Mouse (Mus musculus) embryo, embryonic 11 days (tissue): ENCODE data around the gene Phldb2.

ENCODE experiments used
- DNase-seq: peaks from one replicate; pipeline ENCODE4 v3.0.0-alpha.2; 2015

The Phldb2 gene

DNA sequence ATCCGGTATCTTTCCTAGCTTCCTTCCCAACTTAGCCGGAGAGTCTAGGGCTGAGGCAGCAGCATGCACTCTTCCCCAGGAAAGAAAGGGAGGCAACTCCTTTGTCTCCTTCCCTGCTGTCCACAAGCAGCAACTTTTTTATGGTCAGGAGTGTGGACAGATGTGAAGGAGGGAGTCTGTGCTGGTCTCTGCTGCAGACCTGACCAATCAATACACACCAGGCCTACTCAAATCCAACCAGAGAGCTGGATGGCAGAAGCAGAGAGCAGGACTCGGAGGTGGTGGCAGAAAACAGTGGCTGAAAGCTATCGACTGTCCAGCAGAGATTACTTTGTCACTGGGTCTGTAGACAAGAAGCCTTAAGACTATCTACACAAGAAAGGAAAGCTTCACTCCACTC is at the start of gene Phldb2:
TSS of gene Phldb2 (minus strand) at position 205 of the 400 bp plus-strand sequence.
- DNase-seq = no peak

DNA sequence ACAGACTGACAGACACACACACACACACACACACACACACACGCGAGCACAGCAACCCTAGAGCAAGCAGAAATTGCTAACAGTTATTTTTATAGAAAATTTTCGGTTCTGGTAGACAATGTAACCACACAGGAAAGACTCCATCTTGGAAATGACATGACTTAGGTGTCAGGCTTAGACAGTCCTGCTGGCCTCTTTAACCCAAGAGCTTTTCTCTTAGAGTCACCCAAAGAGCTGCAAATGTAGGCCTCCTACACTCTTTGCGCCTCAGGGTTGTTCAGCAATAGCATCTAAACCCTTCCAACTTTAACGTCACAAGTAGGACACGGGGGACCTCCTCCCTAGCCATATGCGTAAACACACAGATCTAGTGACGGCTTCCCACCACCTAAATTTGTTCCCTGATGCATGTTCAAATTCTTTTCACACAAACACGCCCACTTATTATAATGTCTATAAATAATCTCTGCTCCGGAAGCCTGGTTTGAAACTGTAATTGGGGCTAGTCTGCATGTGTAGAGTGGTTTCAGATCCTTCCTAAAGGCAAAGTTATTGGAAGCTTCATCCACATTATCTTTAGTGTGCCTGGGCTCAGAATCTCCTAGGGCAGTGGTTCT is 48.3 kb upstream of the Phldb2 start:
- no peak for DNase-seq

- DNase-seq = no peak
Observed at GRCm38 (mm10) chr16:46000976-46001375, 47.6 kb upstream of the Phldb2 start.

- peak; percentile 39 for DNase-seq
Observed at GRCm38 (mm10) chr16:45999374-46000191, 46.2 kb upstream of the Phldb2 start.

DNA sequence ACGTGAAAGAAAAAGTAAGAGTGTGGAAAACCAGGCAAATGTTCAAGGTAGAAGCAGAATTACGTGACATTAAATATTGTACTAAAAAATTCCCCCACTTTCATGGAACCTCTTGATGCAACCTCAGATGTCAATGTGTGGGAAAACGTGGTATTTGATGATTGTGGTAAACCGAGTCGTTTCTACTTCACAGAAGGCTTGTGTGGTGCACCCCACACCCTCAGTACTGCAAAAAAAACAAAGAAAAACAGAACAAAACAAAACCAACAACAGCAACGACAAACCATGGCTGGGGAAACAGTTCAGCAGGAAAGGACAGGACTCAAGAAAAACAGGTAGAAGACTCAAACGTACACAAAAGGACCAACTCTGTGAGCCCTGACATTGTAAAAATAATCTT is 44.8 kb upstream of the Phldb2 start:
- DNase-seq = no peak

DNA sequence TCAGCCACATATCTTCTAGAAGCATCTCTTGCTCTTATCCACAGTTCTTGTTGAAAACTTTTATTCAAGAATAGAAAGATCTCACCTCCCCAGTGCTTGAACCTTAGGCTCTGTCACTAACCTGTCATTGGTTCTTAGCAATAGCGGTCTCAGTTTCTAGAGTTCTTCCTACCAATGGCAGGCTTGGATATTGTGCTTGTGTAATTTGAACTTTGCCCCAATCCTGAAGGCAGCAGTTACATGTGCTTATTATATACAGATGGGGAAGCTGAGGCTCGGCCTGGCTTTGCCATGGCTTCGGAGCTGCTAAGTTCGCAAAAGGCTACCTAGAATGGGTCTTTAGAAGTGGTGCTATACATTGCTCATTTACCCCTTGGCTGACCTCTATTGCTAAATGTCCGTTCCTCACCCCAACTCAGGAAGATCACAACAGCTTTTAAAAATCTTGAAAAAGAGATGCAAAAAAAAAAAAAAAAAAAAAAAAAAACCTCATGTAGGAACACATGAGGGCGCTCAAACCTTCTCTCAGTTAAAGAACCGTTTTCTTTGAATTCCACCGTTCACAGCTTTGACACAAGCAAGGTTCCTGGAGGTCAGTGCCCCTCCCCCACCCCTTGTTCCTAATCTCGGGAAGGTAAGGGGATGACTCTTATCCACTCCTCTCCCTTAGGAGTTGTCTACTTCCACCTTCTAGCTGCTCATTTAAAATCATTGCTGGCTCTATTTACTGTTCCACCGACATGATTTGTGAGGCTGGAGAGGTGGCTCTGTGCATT is 37.7 kb upstream of the Phldb2 start:
- peak; percentile 67 for DNase-seq

DNA sequence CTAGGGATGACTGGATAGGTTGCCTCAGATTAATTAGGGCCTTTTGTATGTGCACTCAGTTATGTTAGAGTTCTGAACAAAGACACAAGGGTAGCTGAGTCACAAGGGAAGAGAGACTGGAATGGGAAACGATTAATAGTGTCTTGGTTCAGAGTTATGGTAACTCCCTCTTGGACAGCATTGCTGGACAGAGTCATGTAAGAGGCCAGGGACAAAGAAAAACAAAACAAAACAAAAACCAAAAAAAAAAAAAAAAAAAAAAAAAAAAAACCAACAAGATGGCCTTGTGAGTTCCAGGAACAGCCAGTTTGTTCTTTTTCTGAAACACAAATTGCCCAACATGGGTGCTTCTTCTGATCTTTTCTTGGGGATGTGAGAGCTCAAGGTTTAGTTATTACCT is 32.8 kb upstream of the Phldb2 start:
- DNase-seq = no peak

DNA sequence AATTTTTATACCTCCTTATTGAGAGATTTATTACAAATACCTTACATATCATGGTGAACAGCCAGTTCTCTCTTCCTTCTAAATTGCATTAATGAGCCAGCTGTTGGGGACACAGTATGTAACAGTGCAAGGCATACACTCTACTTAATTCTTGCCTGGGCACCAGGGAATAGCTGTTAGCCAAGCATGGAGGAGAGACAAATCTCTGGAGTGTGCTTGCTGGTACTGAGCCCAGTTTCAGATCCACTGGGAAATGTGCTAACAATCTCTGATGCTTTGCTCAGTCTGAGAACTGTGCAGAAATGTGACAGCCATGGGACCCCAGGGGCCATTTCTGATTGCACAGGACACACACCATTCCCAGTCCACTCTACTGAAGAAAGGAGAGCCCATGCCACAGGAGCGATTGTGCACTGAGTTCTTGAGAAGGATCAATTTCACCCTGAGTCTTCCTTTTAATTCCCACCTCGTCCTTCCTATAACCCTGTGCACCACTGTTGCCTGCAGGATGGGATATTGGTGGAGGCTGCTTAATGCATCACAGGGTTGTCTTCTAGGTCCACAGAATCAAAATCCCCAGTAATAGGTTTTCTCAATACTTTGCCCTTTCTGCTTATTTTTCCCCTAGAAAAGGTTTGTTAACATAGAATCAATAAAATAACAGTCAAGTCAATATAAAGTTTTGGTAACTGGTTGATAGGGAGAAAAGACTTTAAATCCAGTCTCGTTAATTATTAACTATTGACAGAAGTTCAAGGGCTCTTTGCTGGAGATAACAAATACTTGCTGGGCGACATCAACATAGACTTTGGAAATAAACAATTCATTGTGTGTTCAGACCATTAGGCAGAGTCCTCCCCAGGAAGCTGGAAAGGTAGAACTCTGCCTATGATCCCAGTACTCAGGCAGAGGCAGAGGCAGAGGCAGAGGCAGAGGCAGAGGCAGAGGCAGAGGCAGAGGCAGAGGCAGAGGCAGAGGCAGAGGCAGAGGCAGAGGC is 31.5 kb upstream of the Phldb2 start:
- DNase-seq = no peak

DNA sequence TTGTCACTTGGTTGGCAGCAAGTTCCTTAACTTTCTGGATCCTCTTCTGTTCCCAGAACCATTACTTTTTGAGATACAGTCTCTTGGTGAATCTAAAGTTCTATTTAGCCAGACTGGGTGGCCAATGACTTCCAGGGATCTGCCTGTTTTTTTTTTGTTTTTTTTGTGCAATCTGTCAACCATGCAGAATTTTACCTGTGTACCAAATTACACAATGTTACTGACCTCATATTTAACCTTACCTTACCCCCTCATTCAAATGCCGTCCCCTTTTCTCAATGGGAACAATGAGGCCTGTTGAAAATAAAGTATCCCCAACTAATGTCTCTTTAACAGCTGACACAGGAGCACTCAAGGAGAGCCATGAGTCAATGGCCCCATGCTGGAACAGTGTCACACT is 22.9 kb upstream of the Phldb2 start:
- DNase-seq = no peak

- DNase-seq = no peak
Observed at GRCm38 (mm10) chr16:45973959-45974686, 20.7 kb upstream of the Phldb2 start.

DNA sequence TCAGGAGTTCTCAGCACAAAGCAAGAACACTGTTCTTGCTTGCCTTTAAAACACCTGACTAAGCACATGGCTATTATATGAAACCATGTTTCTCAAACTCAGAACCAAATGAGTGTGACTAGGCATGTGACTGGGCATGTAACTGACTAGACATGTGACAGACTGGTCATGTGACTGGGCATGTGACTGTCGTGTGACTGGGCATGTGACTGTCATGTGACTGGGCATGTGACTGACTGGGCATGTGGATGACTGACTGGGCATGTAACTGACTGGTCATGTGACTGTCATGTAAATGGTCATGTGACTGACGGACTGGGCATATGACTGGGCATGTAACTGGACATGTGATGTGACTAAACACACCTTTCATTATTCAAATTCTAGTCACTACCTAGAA is 16.8 kb upstream of the Phldb2 start:
- DNase-seq = no peak

GRCm38 (mm10) chr16:45968716-45969115 is 15.3 kb upstream of the Phldb2 start:
- DNase-seq = no peak

DNA sequence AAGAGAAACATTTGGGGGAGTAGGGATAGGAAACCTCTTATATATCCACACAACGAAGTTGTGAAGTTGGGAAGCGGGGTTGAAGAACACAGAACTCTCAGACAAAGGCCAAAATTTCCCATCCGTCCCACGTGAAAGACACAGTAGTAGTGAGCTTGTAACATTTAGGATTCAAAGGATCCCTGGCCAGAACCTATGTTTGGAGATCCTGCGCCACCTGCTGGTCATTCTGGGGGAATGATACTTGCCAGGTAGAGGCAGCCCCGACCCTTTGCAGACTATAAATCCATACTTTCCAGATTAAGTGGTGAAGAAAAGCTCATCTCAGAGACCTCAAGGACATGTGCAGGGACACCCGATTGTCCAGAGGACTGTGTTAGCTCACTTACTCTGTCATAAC is 14.1 kb upstream of the Phldb2 start:
- DNase-seq = peak; percentile 89

DNA sequence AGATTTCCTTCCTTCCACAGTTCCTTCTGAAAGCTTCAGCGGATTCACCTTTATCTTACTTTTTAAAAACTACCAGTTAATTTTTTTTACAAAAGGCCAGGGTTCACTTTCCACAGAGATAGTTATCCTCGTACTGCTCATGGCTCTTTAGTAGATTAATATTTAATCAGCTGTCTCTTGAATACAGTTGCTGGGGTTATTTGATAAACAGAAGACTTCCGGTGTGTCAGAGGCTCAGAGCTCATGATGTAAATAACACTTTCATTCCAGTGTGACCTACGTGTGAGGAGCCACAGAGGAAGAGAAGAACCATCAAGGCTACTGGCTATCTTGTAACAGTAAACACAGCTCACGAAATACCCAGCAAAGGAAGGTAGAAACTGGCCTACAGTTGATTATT is 13.2 kb upstream of the Phldb2 start:
- DNase-seq = no peak

DNA sequence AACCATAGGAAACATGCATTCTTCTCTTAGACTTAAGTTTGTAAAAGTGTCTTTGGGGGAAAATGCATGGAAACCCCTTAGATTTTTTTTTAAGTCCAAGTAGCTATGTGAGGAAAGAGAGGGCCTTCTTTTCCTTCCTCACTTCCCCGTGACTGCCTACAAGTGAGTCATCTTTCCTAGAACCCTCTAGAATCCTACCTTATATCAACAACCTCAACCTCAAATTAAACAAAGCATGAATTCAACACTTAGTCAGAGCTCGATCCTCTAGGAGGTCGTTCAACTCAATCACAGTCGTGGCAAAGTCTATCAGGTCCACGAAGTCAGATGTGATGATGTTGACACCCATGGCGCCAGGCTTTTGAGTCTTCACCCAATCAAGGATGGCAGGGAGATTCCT is 11.4 kb upstream of the Phldb2 start:
- DNase-seq = no peak

GRCm38 (mm10) chr16:45963837-45964236 is 10.4 kb upstream of the Phldb2 start:
- DNase-seq = no peak

- DNase-seq = peak; percentile 37
Observed at GRCm38 (mm10) chr16:45963088-45963487, 9.7 kb upstream of the Phldb2 start.

DNA sequence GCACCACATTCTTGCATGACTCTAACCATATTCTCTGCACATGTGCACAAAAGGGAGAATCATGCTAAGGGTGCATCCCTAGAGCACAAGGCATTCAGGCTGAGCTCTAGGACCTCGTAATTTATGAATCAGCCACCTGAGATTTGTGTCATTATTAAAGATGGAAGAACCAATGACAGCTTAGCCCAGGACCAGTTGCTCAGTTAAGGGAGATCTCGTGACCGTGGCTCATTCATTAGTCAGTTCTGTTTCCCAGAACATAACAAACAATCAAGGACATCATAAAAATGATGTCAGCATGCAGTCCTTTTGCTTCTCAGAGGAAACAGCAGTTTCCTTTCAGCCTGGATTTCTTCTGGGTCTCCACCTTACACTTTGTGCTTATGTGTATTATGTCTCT is 7.6 kb upstream of the Phldb2 start:
- no peak for DNase-seq

DNA sequence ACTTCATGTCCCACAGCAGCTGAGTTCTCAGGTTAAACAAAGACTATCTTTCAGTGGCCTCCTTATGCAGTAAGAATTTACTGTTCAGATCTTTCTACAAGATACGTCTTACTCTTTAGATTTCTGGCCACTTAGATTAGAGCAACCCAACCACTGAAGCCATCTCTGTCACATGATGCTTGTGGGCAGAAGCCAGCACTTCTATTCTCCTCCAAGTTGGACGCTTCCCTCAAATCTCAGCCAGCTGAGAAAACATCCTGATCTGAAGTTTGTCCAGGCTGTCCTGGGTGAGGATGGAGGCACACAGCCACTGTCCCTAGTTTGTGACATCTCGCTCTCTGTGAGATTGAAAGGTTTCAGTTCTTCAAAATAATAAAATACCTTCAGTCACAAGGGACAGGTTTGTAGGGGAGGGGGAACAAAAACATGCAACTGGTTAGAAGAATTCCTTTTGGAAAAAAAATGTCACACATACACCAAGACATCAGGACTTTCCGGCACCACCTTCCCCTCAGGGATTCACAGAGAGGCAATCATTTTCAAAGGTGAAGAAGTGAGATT is 3.1 kb upstream of the Phldb2 start:
- no peak for DNase-seq

- DNase-seq = no peak
Observed at GRCm38 (mm10) chr16:45952501-45952900, 897 bp downstream of the Phldb2 start.

DNA sequence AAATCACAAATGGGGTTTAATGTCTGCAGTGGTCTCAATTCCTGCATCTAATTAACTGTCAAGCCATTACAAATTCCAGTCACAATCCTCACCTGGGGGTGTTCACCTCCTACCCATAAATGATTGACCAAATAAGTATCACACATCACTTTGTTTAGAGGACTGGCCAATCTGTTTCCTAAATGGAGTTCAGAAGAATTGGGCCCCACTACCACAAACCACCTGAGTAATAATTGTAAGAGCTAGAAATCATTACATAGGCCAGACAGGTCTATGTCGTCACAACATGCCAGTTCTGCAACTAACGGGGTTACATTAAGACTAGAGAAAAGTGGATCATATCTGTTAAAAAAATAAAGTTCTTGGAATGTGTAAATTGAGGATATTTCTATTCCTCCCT is 1.4 kb downstream of the Phldb2 start:
- DNase-seq = no peak

- no peak for DNase-seq
Observed at GRCm38 (mm10) chr16:45946335-45946734, 7.1 kb downstream of the Phldb2 start.
